Comparison of ENCODE assay signal across 8 mouse cellular contexts in genomic region chr11:71995968-71996511, GRCm38 (mm10). TPM values are rescaled to one million over a fixed set of nuclear protein-coding genes. Genes with fewer than 3 reads are reported as not detected.
DNase-seq lines count a peak whose midpoint lies in the region; ATAC-seq and TF ChIP-seq lines count a peak whose summit lies in the region.

No protein-coding gene starts in this region.

- TF ChIP-seq CTCF in MEL (IDR thresholded peaks at IDR 0.05 in 2 of 3, conservative IDR thresholded peaks at IDR 0.05 in 1 of 3; ENCODE audit: control insufficient read depth in 1 of 3, insufficient read depth in 1 of 3, low read depth in 2 of 3, low read length in 3 of 3, poor library complexity in 1 of 3, severe bottlenecking in 1 of 3) = no peak
- TF ChIP-seq CTCF in stomach, postnatal 0 days (IDR thresholded peaks at IDR 0.05; ENCODE audit: low read depth) = no peak

- H3K79me2 ChIP-seq in MEL (ENCODE audit: control insufficient read depth, insufficient read depth, low read length, poor library complexity) = no peaks in the 10 kb centered on the region

- no peaks in the 10 kb centered on the region for H3K9me3 ChIP-seq in MEL (replicated peaks; ENCODE audit: insufficient read depth, low read length)
- no peaks in the 10 kb centered on the region for H3K9me3 ChIP-seq in stomach, postnatal 0 days (ENCODE audit: control insufficient read depth, low read length)

- WGBS in stomach, postnatal 0 days = 15% methylated on average over 9 of the region's 9 CpGs

- H3K4me1 ChIP-seq in MEL (ENCODE audit: control insufficient read depth in 1 of 2, insufficient read depth in 2 of 2, low read length in 2 of 2) = no peaks in the 10 kb centered on the region
- no peaks in the 10 kb centered on the region for H3K4me1 ChIP-seq in stomach, postnatal 0 days (replicated peaks; ENCODE audit: control insufficient read depth, insufficient read depth)

- H3K9ac ChIP-seq in MEL (ENCODE audit: control insufficient read depth, low read depth, low read length, poor library complexity, severe bottlenecking) = no peak overlapping the region
- H3K9ac ChIP-seq in stomach, postnatal 0 days (ENCODE audit: low read length) = no peak overlapping the region

- H3K27ac ChIP-seq in MEL (ENCODE audit: control insufficient read depth, low read depth, low read length) = no peak overlapping the region
- H3K27ac ChIP-seq in stomach, postnatal 0 days (replicated peaks) = peak overlapping the region; percentile 82

- TF ChIP-seq EP300 in MEL (IDR thresholded peaks at IDR 0.05; ENCODE audit: low read depth in 1 of 2, low read length in 2 of 2) = no peak
- TF ChIP-seq EP300 in stomach, postnatal 0 days (optimal IDR thresholded peaks at IDR 0.05) = no peak

- no peaks in the 10 kb centered on the region for H3K36me3 ChIP-seq in MEL (ENCODE audit: control insufficient read depth in 1 of 2, insufficient read depth in 2 of 2, low read length in 2 of 2)
- no peaks in the 10 kb centered on the region for H3K36me3 ChIP-seq in stomach, postnatal 0 days (ENCODE audit: control insufficient read depth, insufficient read depth, low read length)

- intact Hi-C loops in gastrocnemius, postnatal 36 days (cut with DNase I) = loop anchor here (2.0 kb wide), 1 partner anchor 29 kb away; no protein-coding TSS in a partner anchor
- intact Hi-C loops in left cerebral cortex, postnatal 36 days (cut with DNase I) = no loop called here

- H3K27me3 ChIP-seq in MEL (ENCODE audit: control insufficient read depth in 1 of 2, insufficient read depth in 2 of 2, low read length in 2 of 2) = peaks cover 0 to 6% of the 10 kb centered on the region in 2 experiments; a peak in 2 of 4 replicates
- no peaks in the 10 kb centered on the region for H3K27me3 ChIP-seq in stomach, postnatal 0 days (ENCODE audit: control insufficient read depth, insufficient read depth, low read length)

- peak; percentile 19 for DNase-seq in MEL (ENCODE audit: low read depth, low spot score)
- DNase-seq in c-Kit-positive CD71-negative TER-119-negative erythroid progenitor cells, embryonic 14.5 days (ENCODE audit: low read depth) = peak; percentile 38
- peak; percentile 43 to 47 for DNase-seq in gastrocnemius, postnatal 36 days
- peak; percentile 84 for DNase-seq in induced T-regulatory cell, adult 2 months (ENCODE audit: low read depth)
- DNase-seq in left cerebral cortex, postnatal 36 days (ENCODE audit: low spot score in 2 of 2) = peak; percentile 31 to 51
- peak; percentile 76 for DNase-seq in stomach, postnatal 0 days (ENCODE audit: low spot score)
- DNase-seq in cerebellum, adult 11 months = no peak

- peak; percentile 91 for ATAC-seq in megakaryocyte progenitor cell, adult 5-6 weeks (replicated peaks; ENCODE audit: poor library complexity)
- ATAC-seq in stomach, postnatal 0 days (ENCODE audit: low FRiP score, low TSS enrichment) = peak; percentile 96

- H3K4me3 ChIP-seq in MEL (ENCODE audit: control insufficient read depth in 1 of 2, insufficient read depth in 1 of 2, low read depth in 2 of 2, low read length in 2 of 2) = no peak overlapping the region
- H3K4me3 ChIP-seq in stomach, postnatal 0 days (ENCODE audit: low read depth, low read length) = no peak overlapping the region

- TF ChIP-seq POLR2A in MEL (IDR thresholded peaks at IDR 0.05; ENCODE audit: control insufficient read depth in 1 of 2, insufficient read depth in 1 of 2, low read depth in 1 of 2, low read length in 2 of 2, poor library complexity in 1 of 2) = no peak

- peak overlapping the region; percentile 45 for H3K4me2 ChIP-seq in stomach, postnatal 0 days (replicated peaks; ENCODE audit: low read depth)

- TF ChIP-seq RAD21 in MEL (IDR thresholded peaks at IDR 0.05; ENCODE audit: low read depth, low read length) = no peak

TF ChIP-seq in MEL, 35 proteins besides CTCF, POLR2A, EP300 and RAD21:
- no peak for TF ChIP-seq MYC (IDR thresholded peaks at IDR 0.05; ENCODE audit: low read depth, low read length)
- no peak for TF ChIP-seq CHD1 (IDR thresholded peaks at IDR 0.05; ENCODE audit: low read depth, low read length)
- no peak for TF ChIP-seq SIN3A (IDR thresholded peaks at IDR 0.05; ENCODE audit: low read length)
- no peak for TF ChIP-seq USF1 (IDR thresholded peaks at IDR 0.05; ENCODE audit: low read depth, low read length)
- no peak for TF ChIP-seq MAZ (IDR thresholded peaks at IDR 0.05; ENCODE audit: low read depth, low read length)

RNA-seq across cellular contexts. Expression of gene Aipl1, which starts 41.3 kb away (rescaled TPM):
- 0.39 and 0.42 TPM in 2 replicates for total RNA-seq in MEL (2012; rRNA removed)
- polyA plus RNA-seq in MEL (2012; ENCODE audit: insufficient read depth in 1 of 2, insufficient read length in 2 of 2, low read depth in 1 of 2, low replicate concordance in 2 of 2, missing spikeins in 1 of 2) = under 1 TPM in 1 of 2 experiments, not detected in 1; 0.58 TPM
- total RNA-seq in gastrocnemius, postnatal 36 days (2021) = not detected
- not detected for total RNA-seq in left cerebral cortex, postnatal 36 days (2021)
- 0.15 TPM in 1 of 2 replicates, not detected in the other for total RNA-seq in megakaryocyte progenitor cell, adult 5-6 weeks (2015)
- total RNA-seq in megakaryocyte progenitor cell, adult 5-6 weeks (2017) = 0.20 and 0.54 TPM in 2 replicates
- 0.16 and 0.27 TPM in 2 replicates for polyA plus RNA-seq in stomach, postnatal 0 days (2015; fragmentation: Nextera tagmentation; extraction: Ambion mirVana)

RNA-seq across cellular contexts. Expression of gene Pimreg, which starts 45.8 kb away (rescaled TPM):
- total RNA-seq in MEL (2012; rRNA removed) = 24.3 and 25.8 TPM in 2 replicates
- polyA plus RNA-seq in MEL (2012; ENCODE audit: insufficient read depth in 1 of 2, insufficient read length in 2 of 2, low read depth in 1 of 2, low replicate concordance in 2 of 2, missing spikeins in 1 of 2) = 10 to 100 TPM in 1 of 2 experiments, not detected in 1; 45.3 TPM
- under 1 TPM; 0.62 to 0.71 TPM for total RNA-seq in gastrocnemius, postnatal 36 days (2021)
- 1 to 10 TPM in 1 of 2 experiments, under 1 TPM in 1; 0.43 to 1.1 TPM for total RNA-seq in left cerebral cortex, postnatal 36 days (2021)
- total RNA-seq in megakaryocyte progenitor cell, adult 5-6 weeks (2015) = 20.4 and 21.5 TPM in 2 replicates
- 13.7 and 14.3 TPM in 2 replicates for total RNA-seq in megakaryocyte progenitor cell, adult 5-6 weeks (2017)
- polyA plus RNA-seq in stomach, postnatal 0 days (2015; fragmentation: Nextera tagmentation; extraction: Ambion mirVana) = 18.0 and 22.2 TPM in 2 replicates

Comparison
In these comparisons a context has a peak if more than half of its experiments do, and no peak if none do; other contexts are left out.
1. RNA of gene Pimreg, which starts 45.8 kb away (total RNA-seq): 24.3 to 25.8 TPM in MEL and 13.7 to 21.5 TPM in megakaryocyte progenitor cell, adult 5-6 weeks; 0.43 to 1.1 TPM in left cerebral cortex, postnatal 36 days and 0.62 to 0.71 TPM in gastrocnemius, postnatal 36 days; every median in the first group is over 4 times any median in the second.